Mouse (Mus musculus) CH12.LX (cell line): ENCODE measurements around the gene Camta1. TPM values are rescaled to one million over a fixed set of nuclear protein-coding genes. Genes with fewer than 3 reads are reported as not detected.

ENCODE experiments used
- DNase-seq: peaks from one replicate; pipeline ENCODE4 v3.0.0-alpha.2; 2013; ENCODE audit errors: extremely low read depth
- H3K27ac ChIP-seq: 2 replicates; pipeline ENCODE4 v1.5.1; 2012; ENCODE audit warnings: low read depth, mild to moderate bottlenecking, control low read depth, moderate library complexity; ENCODE audit not compliant: insufficient read depth
- H3K27me3 ChIP-seq: replicated peaks from 2 replicates; pipeline ENCODE3; 2012; ENCODE audit warnings: inconsistent platforms
- H3K36me3 ChIP-seq, 2 experiments: replicated peaks in 1 of 2; 2 replicates each; pipeline versions ENCODE3 to v1.6.1; 2012; ENCODE audit warnings: inconsistent platforms in 1 of 2, low read length in 1 of 2, mild to moderate bottlenecking in 1 of 2, mixed read lengths in 1 of 2, moderate library complexity in 1 of 2; ENCODE audit not compliant: control insufficient read depth in 1 of 2, insufficient read depth in 1 of 2
- H3K4me1 ChIP-seq, 2 experiments: 2 replicates each; pipeline ENCODE4 v1.6.1; 2012; ENCODE audit warnings: inconsistent platforms in 1 of 2, moderate library complexity in 1 of 2; ENCODE audit not compliant: insufficient read depth in 2 of 2, control insufficient read depth in 1 of 2
- H3K4me2 ChIP-seq: 2 replicates; pipeline ENCODE4 v1.6.1; 2012; ENCODE audit warnings: low read depth, mild to moderate bottlenecking, control low read depth; ENCODE audit not compliant: poor library complexity, insufficient read depth, severe bottlenecking
- H3K4me3 ChIP-seq, 3 experiments: fragments of 150-350 bp in 1 of 3; sonication (generic) in 1 of 3; replicated peaks in 1 of 3; 2 replicates each; pipeline versions ENCODE3 to v1.5.1; 2011 to 2012; ENCODE audit warnings: low read depth in 2 of 3, low read length in 2 of 3, mild to moderate bottlenecking in 2 of 3, moderate library complexity in 2 of 3, control low read depth in 1 of 3, improper control_type of control experiment in 1 of 3, inconsistent platforms in 1 of 3, mixed read lengths in 1 of 3; ENCODE audit not compliant: poor library complexity in 1 of 3
- H3K79me2 ChIP-seq: replicated peaks from 2 replicates; pipeline ENCODE4 v1.6.1; 2012; ENCODE audit warnings: mild to moderate bottlenecking, moderate library complexity; ENCODE audit not compliant: control insufficient read depth, poor library complexity, insufficient read depth, severe bottlenecking; ENCODE audit errors: extremely low read depth
- H3K9ac ChIP-seq: 2 replicates; pipeline ENCODE4 v1.6.1; 2012; ENCODE audit warnings: low read depth, mild to moderate bottlenecking, control low read depth, moderate library complexity; ENCODE audit not compliant: insufficient read depth
- H3K9me3 ChIP-seq: replicated peaks from 2 replicates; pipeline ENCODE3; 2012; ENCODE audit warnings: low read length, inconsistent platforms, mixed read lengths
- BHLHE40 ChIP-seq: IDR thresholded peaks from 2 replicates; pipeline ENCODE4 v1.6.1; 2011; ENCODE audit warnings: mild to moderate bottlenecking, low read depth, low read length, improper control_type of control experiment
- CTCF ChIP-seq, 2 experiments: IDR thresholded peaks in 1 of 2; conservative IDR thresholded peaks in 1 of 2; 2 replicates each; pipeline ENCODE4 v1.5.1; 2011 to 2012; ENCODE audit warnings: low read depth in 2 of 2, low read length in 2 of 2, improper control_type of control experiment in 1 of 2, inconsistent platforms in 1 of 2, mild to moderate bottlenecking in 1 of 2, moderate library complexity in 1 of 2
- E2F4 ChIP-seq: IDR thresholded peaks from 2 replicates; pipeline ENCODE4 v1.6.1; 2011; ENCODE audit warnings: low read depth, low read length, improper control_type of control experiment; ENCODE audit not compliant: insufficient replicate concordance
- ELF1 ChIP-seq: IDR thresholded peaks from 2 replicates; pipeline ENCODE4 v1.6.1; 2014; ENCODE audit warnings: low read depth, mild to moderate bottlenecking, inconsistent platforms, low read length, improper control_type of control experiment
- EP300 ChIP-seq: IDR thresholded peaks from 2 replicates; pipeline ENCODE4 v1.6.1; 2011; ENCODE audit warnings: low read length, improper control_type of control experiment
- ETS1 ChIP-seq: conservative IDR thresholded peaks from 2 replicates; pipeline ENCODE4 v1.6.1; 2012; ENCODE audit warnings: low read depth, mild to moderate bottlenecking, inconsistent platforms, low read length, improper control_type of control experiment, moderate library complexity
- HCFC1 ChIP-seq: IDR thresholded peaks from 2 replicates; pipeline ENCODE4 v1.6.1; 2012; ENCODE audit warnings: low read depth, mild to moderate bottlenecking, inconsistent platforms, low read length, improper control_type of control experiment
- JUN ChIP-seq: IDR thresholded peaks from 2 replicates; pipeline ENCODE4 v1.6.1; 2011; ENCODE audit warnings: low read depth, mild to moderate bottlenecking, low read length, improper control_type of control experiment, moderate library complexity; ENCODE audit not compliant: insufficient read depth
- MEF2A ChIP-seq: IDR thresholded peaks from 2 replicates; pipeline ENCODE4 v1.6.1; 2014; ENCODE audit warnings: low read depth, mild to moderate bottlenecking, inconsistent platforms, low read length, improper control_type of control experiment, borderline replicate concordance
- MXI1 ChIP-seq: IDR thresholded peaks from 2 replicates; pipeline ENCODE4 v1.6.1; 2011; ENCODE audit warnings: mild to moderate bottlenecking, low read depth, low read length, improper control_type of control experiment
- MYC ChIP-seq: IDR thresholded peaks from 2 replicates; pipeline ENCODE4 v1.6.1; 2011; ENCODE audit warnings: low read depth, mild to moderate bottlenecking, improper control_type of control experiment, low read length
- NELFE ChIP-seq: IDR thresholded peaks from 2 replicates; pipeline ENCODE4 v1.6.1; 2011; ENCODE audit warnings: low read depth, low read length, improper control_type of control experiment
- PAX5 ChIP-seq: IDR thresholded peaks from 2 replicates; pipeline ENCODE4 v1.6.1; 2012; ENCODE audit warnings: low read length, inconsistent platforms, mixed read lengths
- POLR2A ChIP-seq: IDR thresholded peaks from 2 replicates; pipeline ENCODE4 v1.6.1; 2011; ENCODE audit warnings: low read depth, mild to moderate bottlenecking, improper control_type of control experiment, low read length
- POLR2AphosphoS2 ChIP-seq: IDR thresholded peaks from 2 replicates; pipeline ENCODE4 v1.6.1; 2011; ENCODE audit warnings: low read depth, low read length, improper control_type of control experiment
- RAD21 ChIP-seq: IDR thresholded peaks from 2 replicates; pipeline ENCODE4 v1.6.1; 2011; ENCODE audit warnings: low read depth, mild to moderate bottlenecking, low read length, improper control_type of control experiment, moderate library complexity
- SIN3A ChIP-seq: IDR thresholded peaks from 2 replicates; pipeline ENCODE4 v1.6.1; 2012; ENCODE audit warnings: low read length, improper control_type of control experiment, inconsistent platforms
- SMC3 ChIP-seq: IDR thresholded peaks from 2 replicates; pipeline ENCODE4 v1.6.1; 2011; ENCODE audit warnings: low read depth, low read length, improper control_type of control experiment
- TBP ChIP-seq: conservative IDR thresholded peaks from 2 replicates; pipeline ENCODE4 v1.6.1; 2011; ENCODE audit warnings: low read depth, low read length, improper control_type of control experiment
- USF1 ChIP-seq: IDR thresholded peaks from 2 replicates; pipeline ENCODE4 v1.6.1; 2014; ENCODE audit warnings: low read depth, mild to moderate bottlenecking, inconsistent platforms, low read length, improper control_type of control experiment
- ZC3H11A ChIP-seq: IDR thresholded peaks from 2 replicates; pipeline ENCODE4 v1.6.1; 2012; ENCODE audit warnings: low read depth, mild to moderate bottlenecking, inconsistent platforms, low read length, improper control_type of control experiment
- ZMIZ1 ChIP-seq: IDR thresholded peaks from 2 replicates; pipeline ENCODE4 v1.6.1; 2012; ENCODE audit warnings: low read depth, mild to moderate bottlenecking, inconsistent platforms, low read length, improper control_type of control experiment
- dilution Hi-C: fragments of 300-500 bp; cut with MboI; formaldehyde crosslinking; loops from 2 replicates; pipeline ENCODE4 v1.14.3; 2020; ENCODE audit warnings: low sequenced_read_pairs; ENCODE audit not compliant: extremely low pct_unique_long_range_greater_than_20kb, extremely low pct_ligation_motif_present
- in situ Hi-C: fragments of 300-500 bp; cut with MboI; formaldehyde crosslinking; loops from 3 replicates; pipeline ENCODE4 v1.14.3; 2019; ENCODE audit warnings: low sequenced_read_pairs, low pct_ligation_motif_present, low pct_unique_long_range_greater_than_20kb, mixed read lengths
- polyA plus RNA-seq: library from polyadenylated mRNA; unstranded; fragments of >175 nt; gene quantifications from 2 replicates; pipeline ENCODE4 v1.2.1, GENCODE M21; 2012; ENCODE audit warnings: low read depth; ENCODE audit not compliant: insufficient read length
- total RNA-seq, 2 experiments: library from RNA; depleted of rRNA; stranded (reverse); fragments of 300-350 nt in 1 of 2; fragments of >200 nt in 1 of 2; gene quantifications; 2 replicates each; pipeline ENCODE4 v1.2.3; 2012 to 2014

Gene Camta1
- total and polyA plus RNA-seq, 3 experiments = 9.9 to 32.5 (median 15.3) TPM

DNA sequence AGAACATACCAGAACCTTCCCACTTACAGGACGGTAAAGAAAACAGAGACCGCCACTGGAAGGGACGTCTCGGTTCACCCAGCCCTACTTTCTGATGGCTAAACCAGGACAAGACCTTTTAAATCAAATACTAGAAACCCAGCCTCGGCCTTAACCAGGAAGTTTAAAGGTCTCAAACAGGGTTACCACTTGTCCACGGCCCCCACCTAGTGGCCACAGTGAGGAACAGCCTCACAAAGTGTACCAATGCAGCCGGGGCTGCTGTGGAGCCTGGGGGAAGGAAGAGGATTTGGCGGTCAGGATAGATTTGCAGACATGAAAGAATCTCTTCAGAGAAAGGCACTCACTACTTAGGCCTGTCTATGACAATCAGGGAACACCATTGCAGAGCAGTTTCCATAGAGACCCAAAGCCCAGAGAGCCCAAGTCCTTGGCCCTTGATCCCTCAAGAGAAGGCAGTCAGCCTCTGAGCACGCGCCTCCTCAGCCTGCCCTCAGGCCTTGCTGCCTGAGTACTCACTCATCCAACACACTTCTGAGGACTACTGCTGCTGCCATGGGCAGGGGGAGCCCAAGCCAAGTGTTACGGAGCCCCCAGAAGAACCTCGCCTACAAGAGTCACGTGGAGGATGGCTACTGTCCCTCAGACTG, 962.8 kb downstream of the Camta1 start:
- no peaks in the 10 kb centered on the region for H3K27me3 ChIP-seq
- TF ChIP-seq MEF2A = no peak
- TF ChIP-seq CTCF (conservative IDR thresholded peaks at IDR 0.05 in 1 of 2, IDR thresholded peaks at IDR 0.05 in 1 of 2; ENCODE audit: low read depth in 2 of 2, low read length in 2 of 2) = peak; percentile 83 to 88
- peak; percentile 20; the same call in 1 of the 2 replicates for TF ChIP-seq ZC3H11A
- TF ChIP-seq SMC3 = peak; percentile 75
- peak; percentile 84 for TF ChIP-seq RAD21
- peak; percentile 85 for TF ChIP-seq ELF1
- peak; percentile 73 for DNase-seq
- in situ Hi-C loops = loop anchor here (10.0 kb wide), 1 partner anchor 224 kb away; no protein-coding TSS in a partner anchor
- H3K4me2 ChIP-seq = no peak overlapping the region
- dilution Hi-C loops = no loop called here
- H3K36me3 ChIP-seq = peaks cover 73 to 87% of the 10 kb centered on the region in 2 experiments
- H3K4me3 ChIP-seq = no peak overlapping the region
- H3K79me2 ChIP-seq = no peaks in the 10 kb centered on the region
- peaks cover 3 to 40% of the 10 kb centered on the region in 2 experiments; a peak in 2 of 4 replicates for H3K4me1 ChIP-seq
- no peaks in the 10 kb centered on the region for H3K9me3 ChIP-seq
- H3K9ac ChIP-seq = no peak overlapping the region
- no peak overlapping the region for H3K27ac ChIP-seq

DNA sequence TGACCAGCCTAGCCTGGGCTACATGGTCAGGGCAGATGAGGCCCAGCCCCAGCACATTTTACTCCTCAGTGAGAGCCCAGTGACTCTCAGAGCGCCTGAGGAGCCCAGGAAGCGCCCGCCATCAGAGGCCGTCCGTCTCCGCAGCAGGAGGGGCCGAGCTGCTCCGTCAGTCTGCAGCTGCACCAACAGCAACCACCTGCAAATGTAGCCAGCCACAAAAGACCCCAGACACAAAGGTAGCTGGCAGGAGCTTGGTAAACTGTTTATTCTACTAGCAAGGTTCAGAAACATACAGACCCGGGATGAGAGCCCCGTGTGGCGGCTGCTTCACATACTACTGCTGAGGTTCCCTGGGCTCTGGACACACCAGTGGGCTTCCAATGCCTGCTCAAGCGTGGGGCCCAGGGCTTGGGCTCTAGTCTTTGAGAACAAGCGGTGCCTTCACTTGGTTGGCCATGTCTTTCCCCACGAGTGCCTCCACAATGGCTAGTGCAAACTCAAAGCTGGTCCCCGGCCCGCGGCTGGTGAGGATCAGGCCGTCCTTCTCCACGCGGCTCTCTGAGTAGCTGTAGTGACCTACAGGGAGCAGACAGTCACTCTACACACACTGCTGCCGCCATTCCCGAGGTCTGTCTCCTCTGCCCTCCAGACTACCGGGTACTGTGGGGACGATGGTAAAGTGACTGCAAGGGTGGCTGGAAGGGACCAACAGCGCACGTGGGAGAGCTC, 964.6 kb downstream of the Camta1 start:
- Histone ChIP-seq H3K4me2 (no peak overlapping the region), H3K79me2 (no peaks in the 10 kb centered on the region), H3K27me3 (no peaks in the 10 kb centered on the region), H3K4me3 (no peak overlapping the region), H3K9ac (no peak overlapping the region), H3K36me3 (peaks cover 57 to 69% of the 10 kb centered on the region in 2 experiments), H3K4me1 (peaks cover 0 to 22% of the 10 kb centered on the region in 2 experiments; a peak in 2 of 4 replicates), H3K27ac (no peak overlapping the region), H3K9me3 (no peaks in the 10 kb centered on the region)
- TF ChIP-seq HCFC1 = no peak
- TF ChIP-seq E2F4 = no peak
- no peak for TF ChIP-seq USF1
- no peak for TF ChIP-seq SIN3A
- TF ChIP-seq MYC = no peak
- no peak for TF ChIP-seq POLR2A
- TF ChIP-seq ETS1 = no peak
- no peak for TF ChIP-seq PAX5
- no peak for TF ChIP-seq MXI1
- TF ChIP-seq ELF1 = no peak
- TF ChIP-seq JUN = no peak
- no peak for TF ChIP-seq POLR2AphosphoS2
- no peak for TF ChIP-seq BHLHE40
- TF ChIP-seq TBP = no peak
- no peak for TF ChIP-seq MEF2A
- TF ChIP-seq NELFE = no peak
- TF ChIP-seq EP300 = no peak
- no peak for TF ChIP-seq ZMIZ1
- in situ Hi-C loops = loop anchor here (10.0 kb wide), 1 partner anchor 222 kb away; no protein-coding TSS in a partner anchor
- no peak for DNase-seq
- dilution Hi-C loops = no loop called here
